Mouse (Mus musculus): ENCODE data around the gene Taldo1. TPM values are rescaled to one million over a fixed set of nuclear protein-coding genes. Genes with fewer than 3 reads are reported as not detected.

The Taldo1 gene
- 279 and 283 TPM in 2 replicates for polyA plus RNA-seq (2015; fragmentation: Nextera tagmentation; extraction: Ambion mirVana)

- H3K4me2 ChIP-seq (ENCODE audit: low read depth, low read length), result peak within 1 kb of the TSS; percentile 99
- no peaks in the 10 kb centered on the region for H3K9me3 ChIP-seq (ENCODE audit: control insufficient read depth, low read length)
- H3K4me1 ChIP-seq (replicated peaks; ENCODE audit: control insufficient read depth, insufficient read depth, low read length), result peaks cover 12% of the 10 kb centered on the region
- peak; percentile 97 for ATAC-seq (ENCODE audit: low read depth)
- peaks cover 4% of the 10 kb centered on the region for H3K36me3 ChIP-seq (ENCODE audit: control insufficient read depth, insufficient read depth, low read length)
- peak within 1 kb of the TSS; percentile 87 for H3K4me3 ChIP-seq (ENCODE audit: low read length)
- H3K27ac ChIP-seq (ENCODE audit: low read length), result peak within 1 kb of the TSS; percentile 64
- H3K9ac ChIP-seq (ENCODE audit: low read length), result peak within 1 kb of the TSS; percentile 81
- WGBS, result under 1% methylated on average over 57 of the region's 57 CpGs
- H3K27me3 ChIP-seq (ENCODE audit: control insufficient read depth, insufficient read depth, low read depth, low read length), result no peaks in the 10 kb centered on the region; the same call in 1 of the 2 replicates
Measured at GRCm38 (mm10) chr7:141391625-141392551, at the start of gene Taldo1. Gene Taldo1 (plus strand): TSS chr7:141392199.

- no peak overlapping the region for H3K9ac ChIP-seq (ENCODE audit: low read length)
- H3K27me3 ChIP-seq (ENCODE audit: control insufficient read depth, insufficient read depth, low read depth, low read length), result no peaks in the 10 kb centered on the region
- H3K4me3 ChIP-seq (ENCODE audit: low read length), result no peak overlapping the region
- peaks cover 10% of the 10 kb centered on the region for H3K4me1 ChIP-seq (replicated peaks; ENCODE audit: control insufficient read depth, insufficient read depth, low read length)
- 64% methylated on average over 2 of the region's 2 CpGs for WGBS
- H3K9me3 ChIP-seq (ENCODE audit: control insufficient read depth, low read length), result no peaks in the 10 kb centered on the region
- H3K27ac ChIP-seq (ENCODE audit: low read length), result no peak overlapping the region
- H3K36me3 ChIP-seq (ENCODE audit: control insufficient read depth, insufficient read depth, low read length), result no peaks in the 10 kb centered on the region
- ATAC-seq (ENCODE audit: low read depth), result no peak
- no peak overlapping the region for H3K4me2 ChIP-seq (ENCODE audit: low read depth, low read length)
Measured at GRCm38 (mm10) chr7:141343230-141343629, 48.8 kb upstream of the Taldo1 start.

GRCm38 (mm10) chr7:141343696-141344095 is 48.3 kb upstream of the Taldo1 start:
- Histone ChIP-seq H3K9ac (ENCODE audit: low read length) (no peak overlapping the region), H3K4me2 (ENCODE audit: low read depth, low read length) (no peak overlapping the region), H3K27me3 (ENCODE audit: control insufficient read depth, insufficient read depth, low read depth, low read length) (no peaks in the 10 kb centered on the region), H3K4me1 (replicated peaks; ENCODE audit: control insufficient read depth, insufficient read depth, low read length) (peaks cover 7% of the 10 kb centered on the region), H3K36me3 (ENCODE audit: control insufficient read depth, insufficient read depth, low read length) (no peaks in the 10 kb centered on the region), H3K4me3 (ENCODE audit: low read length) (no peak overlapping the region), H3K27ac (ENCODE audit: low read length) (no peak overlapping the region), H3K9me3 (ENCODE audit: control insufficient read depth, low read length) (no peaks in the 10 kb centered on the region)
- no peak for ATAC-seq (ENCODE audit: low read depth)
- 67% methylated on average over 7 of the region's 7 CpGs for WGBS

- no peak for ATAC-seq (ENCODE audit: low read depth)
- Histone ChIP-seq H3K27me3 (ENCODE audit: control insufficient read depth, insufficient read depth, low read depth, low read length) (no peaks in the 10 kb centered on the region), H3K36me3 (ENCODE audit: control insufficient read depth, insufficient read depth, low read length) (no peaks in the 10 kb centered on the region), H3K4me3 (ENCODE audit: low read length) (no peak overlapping the region), H3K9me3 (ENCODE audit: control insufficient read depth, low read length) (no peaks in the 10 kb centered on the region), H3K4me1 (replicated peaks; ENCODE audit: control insufficient read depth, insufficient read depth, low read length) (peaks cover 4% of the 10 kb centered on the region), H3K4me2 (ENCODE audit: low read depth, low read length) (no peak overlapping the region), H3K9ac (ENCODE audit: low read length) (no peak overlapping the region), H3K27ac (ENCODE audit: low read length) (no peak overlapping the region)
- 83% methylated on average over 5 of the region's 5 CpGs for WGBS
Measured at GRCm38 (mm10) chr7:141344787-141345186, 47.2 kb upstream of the Taldo1 start.

GRCm38 (mm10) chr7:141351061-141351460 is 40.9 kb upstream of the Taldo1 start:
- H3K27ac ChIP-seq (ENCODE audit: low read length), result no peak overlapping the region
- H3K9me3 ChIP-seq (ENCODE audit: control insufficient read depth, low read length), result no peaks in the 10 kb centered on the region
- H3K4me2 ChIP-seq (ENCODE audit: low read depth, low read length), result no peak overlapping the region
- ATAC-seq (ENCODE audit: low read depth), result no peak
- no peak overlapping the region for H3K9ac ChIP-seq (ENCODE audit: low read length)
- H3K4me1 ChIP-seq (replicated peaks; ENCODE audit: control insufficient read depth, insufficient read depth, low read length), result no peaks in the 10 kb centered on the region
- H3K4me3 ChIP-seq (ENCODE audit: low read length), result no peak overlapping the region
- H3K36me3 ChIP-seq (ENCODE audit: control insufficient read depth, insufficient read depth, low read length), result no peaks in the 10 kb centered on the region
- 38% methylated on average over 6 of the region's 6 CpGs for WGBS
- no peaks in the 10 kb centered on the region for H3K27me3 ChIP-seq (ENCODE audit: control insufficient read depth, insufficient read depth, low read depth, low read length)

- Histone ChIP-seq H3K4me3 (ENCODE audit: low read length) (no peak overlapping the region), H3K4me1 (replicated peaks; ENCODE audit: control insufficient read depth, insufficient read depth, low read length) (no peaks in the 10 kb centered on the region), H3K36me3 (ENCODE audit: control insufficient read depth, insufficient read depth, low read length) (no peaks in the 10 kb centered on the region), H3K27me3 (ENCODE audit: control insufficient read depth, insufficient read depth, low read depth, low read length) (no peaks in the 10 kb centered on the region), H3K4me2 (ENCODE audit: low read depth, low read length) (no peak overlapping the region), H3K9ac (ENCODE audit: low read length) (no peak overlapping the region), H3K9me3 (ENCODE audit: control insufficient read depth, low read length) (no peaks in the 10 kb centered on the region), H3K27ac (ENCODE audit: low read length) (no peak overlapping the region)
- no peak for ATAC-seq (ENCODE audit: low read depth)
- 76% methylated on average over 8 of the region's 8 CpGs for WGBS
Measured at GRCm38 (mm10) chr7:141355051-141355450, 36.9 kb upstream of the Taldo1 start.

GRCm38 (mm10) chr7:141355626-141356326 is 36.2 kb upstream of the Taldo1 start:
- no peaks in the 10 kb centered on the region for H3K9me3 ChIP-seq (ENCODE audit: control insufficient read depth, low read length)
- no peak overlapping the region for H3K9ac ChIP-seq (ENCODE audit: low read length)
- H3K36me3 ChIP-seq (ENCODE audit: control insufficient read depth, insufficient read depth, low read length), result no peaks in the 10 kb centered on the region
- ATAC-seq (ENCODE audit: low read depth), result peak; percentile 41
- no peaks in the 10 kb centered on the region for H3K27me3 ChIP-seq (ENCODE audit: control insufficient read depth, insufficient read depth, low read depth, low read length)
- no peaks in the 10 kb centered on the region for H3K4me1 ChIP-seq (replicated peaks; ENCODE audit: control insufficient read depth, insufficient read depth, low read length)
- 58% methylated on average over 12 of the region's 12 CpGs for WGBS
- no peak overlapping the region for H3K4me3 ChIP-seq (ENCODE audit: low read length)
- H3K27ac ChIP-seq (ENCODE audit: low read length), result no peak overlapping the region
- H3K4me2 ChIP-seq (ENCODE audit: low read depth, low read length), result no peak overlapping the region

- H3K36me3 ChIP-seq (ENCODE audit: control insufficient read depth, insufficient read depth, low read length), result no peaks in the 10 kb centered on the region
- H3K27ac ChIP-seq (ENCODE audit: low read length), result no peak overlapping the region
- no peak for ATAC-seq (ENCODE audit: low read depth)
- H3K4me3 ChIP-seq (ENCODE audit: low read length), result no peak overlapping the region
- peaks cover 5% of the 10 kb centered on the region for H3K4me1 ChIP-seq (replicated peaks; ENCODE audit: control insufficient read depth, insufficient read depth, low read length)
- H3K9me3 ChIP-seq (ENCODE audit: control insufficient read depth, low read length), result no peaks in the 10 kb centered on the region
- H3K9ac ChIP-seq (ENCODE audit: low read length), result no peak overlapping the region
- H3K4me2 ChIP-seq (ENCODE audit: low read depth, low read length), result no peak overlapping the region
- WGBS, result 68% methylated on average over 14 of the region's 14 CpGs
- peaks cover 3% of the 10 kb centered on the region; the same call in 1 of the 2 replicates for H3K27me3 ChIP-seq (ENCODE audit: control insufficient read depth, insufficient read depth, low read depth, low read length)
Measured at GRCm38 (mm10) chr7:141356971-141357370, 35.0 kb upstream of the Taldo1 start.

GRCm38 (mm10) chr7:141361510-141361909 is 30.5 kb upstream of the Taldo1 start:
- Histone ChIP-seq H3K27ac (ENCODE audit: low read length) (no peak overlapping the region), H3K36me3 (ENCODE audit: control insufficient read depth, insufficient read depth, low read length) (no peaks in the 10 kb centered on the region), H3K9me3 (ENCODE audit: control insufficient read depth, low read length) (no peaks in the 10 kb centered on the region), H3K4me1 (replicated peaks; ENCODE audit: control insufficient read depth, insufficient read depth, low read length) (peaks cover 5% of the 10 kb centered on the region), H3K27me3 (ENCODE audit: control insufficient read depth, insufficient read depth, low read depth, low read length) (peaks cover 3% of the 10 kb centered on the region; the same call in 1 of the 2 replicates), H3K9ac (ENCODE audit: low read length) (peak overlapping the region; percentile 26; the same call in 1 of the 2 replicates), H3K4me3 (ENCODE audit: low read length) (0 out of 2 replicates have a peak overlapping the region, but pooled peaks have one; percentile 6), H3K4me2 (ENCODE audit: low read depth, low read length) (peak overlapping the region; percentile 40)
- ATAC-seq (ENCODE audit: low read depth), result peak; percentile 86
- 11% methylated on average over 24 of the region's 24 CpGs for WGBS
